Mouse (Mus musculus): ENCODE measurements at regions not wholly inside any gene's neighbourhood (a gene's known extent, or its start where the extent isn't known, plus 50 kb on each side); places are given as distances from the start of the nearest gene placed in this dataset.

DNA sequence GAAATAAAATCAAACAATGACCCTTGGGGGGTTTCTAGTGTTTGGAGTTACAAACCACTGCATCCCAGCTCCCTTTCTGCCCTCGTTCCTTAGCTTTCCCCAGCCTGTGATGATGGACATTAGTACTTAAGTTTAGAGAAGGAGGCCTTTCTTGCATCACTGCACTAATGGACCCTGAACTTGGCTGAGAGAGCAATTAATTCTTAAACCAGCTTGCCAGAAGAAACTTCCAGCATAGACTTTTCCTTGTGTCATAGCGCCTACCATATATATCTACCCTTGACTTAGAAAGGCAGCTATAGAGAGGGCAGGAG lies 303.9 kb upstream of the Sel1l start:
- no peak for DNase-seq (ENCODE audit: low read depth, low spot score)

GRCm38 (mm10) chr12:92152043-92152921 lies 303.3 kb upstream of the Sel1l start:
- no peak for DNase-seq (ENCODE audit: low read depth, low spot score)

- DNase-seq (ENCODE audit: low read depth, low spot score), result no peak
Measured at GRCm38 (mm10) chr12:92137539-92137938, 288.6 kb upstream of the Sel1l start.

DNA sequence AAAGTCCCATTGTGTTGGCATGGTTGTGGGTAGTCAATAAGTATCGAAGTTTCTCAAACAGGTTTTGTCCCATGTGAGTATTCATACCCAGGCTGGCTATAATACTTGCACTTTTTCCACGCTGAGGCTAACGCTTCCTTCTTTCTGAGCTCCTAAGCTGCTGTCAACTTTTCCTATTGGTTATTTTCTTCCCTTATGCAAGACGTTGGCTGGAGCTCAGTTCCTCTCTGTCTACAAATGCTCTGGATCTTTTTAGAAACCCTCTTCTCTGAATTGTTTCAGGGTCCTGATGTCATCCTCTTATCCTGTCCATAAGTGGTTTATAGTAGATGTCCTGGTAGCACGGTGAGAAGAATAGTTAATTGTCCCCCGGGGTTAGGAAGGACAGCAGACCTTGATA lies 278.7 kb upstream of the Sel1l start:
- no peak for DNase-seq (ENCODE audit: low read depth, low spot score)

- DNase-seq (ENCODE audit: low read depth, low spot score), result no peak
Measured at GRCm38 (mm10) chr12:92120164-92120815, 271.3 kb upstream of the Sel1l start.

DNA sequence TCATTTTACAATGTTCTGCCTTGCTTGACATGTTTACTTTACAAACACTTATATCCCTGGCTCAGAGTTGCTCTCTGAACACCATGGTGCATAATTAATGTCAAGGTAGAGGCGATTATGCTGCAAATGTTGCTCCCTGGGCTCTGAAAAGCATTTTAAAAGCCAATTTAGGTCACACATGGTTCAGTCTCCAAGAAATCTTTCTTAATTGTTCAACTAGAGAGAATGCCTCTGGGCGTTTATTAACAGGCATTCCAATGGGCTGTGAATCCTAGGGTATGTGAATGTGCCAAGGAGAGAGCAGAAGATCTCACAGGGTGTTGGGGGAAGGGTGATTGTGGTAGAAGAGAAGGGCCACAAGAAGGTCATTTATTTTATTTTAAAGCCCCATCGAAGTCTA lies 260.7 kb upstream of the Sel1l start:
- DNase-seq (ENCODE audit: low read depth, low spot score), result no peak

DNA sequence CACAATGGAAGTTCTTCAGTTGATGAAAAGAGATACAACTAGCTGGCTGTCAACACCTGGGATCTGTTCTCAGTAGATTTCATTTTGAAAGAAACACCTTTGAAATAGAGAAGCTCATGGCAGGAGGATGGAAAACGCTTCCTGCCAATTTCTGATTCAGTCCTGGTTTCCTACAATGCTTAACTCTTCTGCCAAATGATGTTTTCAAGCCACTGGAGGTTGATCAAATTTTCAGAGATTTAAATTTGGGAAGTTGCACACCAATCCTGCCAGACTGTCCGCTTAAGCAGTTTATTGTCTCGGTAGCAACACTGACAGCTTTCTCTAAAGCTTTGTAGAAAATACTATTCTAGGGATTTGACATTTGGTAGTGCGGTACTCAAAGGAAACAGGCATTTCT lies 251.1 kb upstream of the Sel1l start:
- no peak for DNase-seq (ENCODE audit: low read depth, low spot score)

- DNase-seq (ENCODE audit: low read depth, low spot score), result no peak
Measured at GRCm38 (mm10) chr12:92092794-92093365, 243.9 kb upstream of the Sel1l start.

DNA sequence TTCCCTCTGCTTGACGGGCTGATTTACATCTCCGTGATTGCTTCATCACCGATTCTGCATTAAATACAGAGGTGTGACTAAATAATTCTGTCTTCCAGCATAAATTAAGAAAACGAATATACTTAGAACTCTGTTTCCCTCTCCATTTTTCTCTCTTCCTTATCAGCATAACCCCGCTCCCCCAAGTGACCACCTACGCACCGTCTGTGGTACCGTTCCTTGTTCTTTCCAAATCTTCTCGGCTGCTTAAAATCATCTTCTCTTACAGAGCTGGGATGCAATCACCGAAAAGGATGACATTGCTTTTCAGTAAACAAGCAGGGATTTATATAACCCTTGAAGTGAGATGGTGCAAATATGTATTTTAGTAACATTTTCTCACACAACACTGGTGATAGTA lies 224.3 kb upstream of the Sel1l start:
- DNase-seq (ENCODE audit: low read depth, low spot score), result no peak

DNA sequence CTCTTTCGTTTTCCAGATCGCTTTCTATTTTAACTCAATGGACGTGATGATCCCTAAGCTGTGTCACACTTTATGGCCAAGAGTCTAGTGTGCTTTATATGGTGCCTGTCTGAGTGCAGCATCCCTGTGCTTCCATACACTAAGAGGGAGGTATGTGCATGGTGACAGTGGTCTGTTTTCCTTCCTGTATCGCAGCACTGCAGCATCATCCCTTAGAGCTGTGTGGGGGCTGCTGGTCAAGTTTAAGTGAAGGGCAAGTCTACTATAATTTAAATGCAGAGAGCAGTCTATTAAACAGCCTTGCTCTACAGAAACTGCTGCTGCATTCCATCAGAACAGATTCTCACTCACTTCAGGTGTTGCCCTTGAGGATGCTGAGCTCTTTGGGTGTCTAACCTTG lies 213.8 kb upstream of the Sel1l start:
- DNase-seq (ENCODE audit: low read depth, low spot score), result no peak

- DNase-seq (ENCODE audit: low read depth, low spot score), result no peak
Measured at GRCm38 (mm10) chr12:92040481-92040880, 191.5 kb upstream of the Sel1l start.

- no peak for DNase-seq (ENCODE audit: low read depth, low spot score)
Measured at GRCm38 (mm10) chr12:92029192-92029591, 180.2 kb upstream of the Sel1l start.

GRCm38 (mm10) chr12:92028354-92028753 lies 179.4 kb upstream of the Sel1l start:
- DNase-seq (ENCODE audit: low read depth, low spot score), result no peak

DNA sequence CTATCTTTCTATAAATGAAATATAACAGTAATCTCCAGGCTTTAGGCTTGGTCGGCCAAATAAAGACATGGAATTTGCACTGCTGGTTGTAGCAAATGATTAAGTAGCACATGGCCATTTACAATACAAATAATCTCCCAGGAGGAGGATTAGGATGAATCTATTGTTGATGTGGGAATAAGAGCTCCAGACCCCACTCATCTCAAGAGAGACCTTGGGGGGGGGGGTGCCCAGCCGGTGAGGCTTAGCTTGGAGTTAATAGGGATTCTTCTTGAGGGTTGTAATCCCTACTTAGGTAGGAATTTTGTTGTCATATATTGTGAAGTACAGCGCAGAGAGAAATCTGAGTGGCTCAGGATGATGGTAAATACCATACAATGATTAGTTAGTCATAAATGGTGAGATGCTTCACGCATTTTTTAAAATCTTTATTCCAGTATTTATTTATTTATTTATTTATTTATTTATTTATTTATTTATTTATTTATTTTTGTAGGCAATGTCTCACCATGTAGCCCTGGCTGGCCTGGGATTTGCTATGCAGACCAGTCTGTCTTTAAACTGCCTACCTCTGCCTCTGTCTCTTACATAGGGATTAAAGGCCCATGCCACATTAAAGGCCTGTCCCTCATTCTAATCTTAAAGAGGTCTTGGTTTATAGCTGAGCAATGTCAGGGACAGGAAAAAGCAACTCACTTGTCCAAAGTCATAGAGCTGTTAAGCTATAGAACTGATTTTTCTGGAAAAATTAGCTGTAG lies 175.7 kb upstream of the Sel1l start:
- DNase-seq (ENCODE audit: low read depth, low spot score), result no peak

DNA sequence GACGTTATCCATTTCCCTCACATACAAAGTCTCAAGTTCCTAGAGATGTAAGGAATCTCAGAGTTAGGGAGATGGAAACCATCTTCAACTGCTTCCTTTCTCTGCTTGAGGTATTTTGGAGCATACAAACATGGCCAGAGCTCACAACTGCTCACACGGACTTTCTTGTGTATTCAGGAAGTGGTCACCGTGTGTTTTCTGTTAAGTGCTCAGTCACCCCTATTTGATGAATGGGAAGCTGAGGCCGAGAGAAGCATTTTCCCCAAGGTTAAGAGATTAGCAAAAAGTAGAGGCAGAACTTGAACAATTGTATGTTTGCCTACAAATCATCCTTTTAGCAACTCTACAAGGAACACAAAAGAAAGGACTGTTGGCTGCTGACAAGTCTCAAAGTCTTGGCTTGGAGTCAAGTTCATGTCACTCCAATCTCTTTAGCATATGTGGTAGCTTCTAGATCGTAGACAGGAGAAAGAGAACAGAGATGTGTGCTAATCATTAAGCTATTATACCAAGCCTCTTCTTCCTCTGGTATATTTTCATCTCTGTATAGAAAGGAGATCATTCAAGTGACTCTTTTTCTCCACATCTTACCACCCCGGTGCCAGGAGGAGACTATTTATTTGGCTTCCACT lies 170.8 kb upstream of the Sel1l start:
- no peak for DNase-seq (ENCODE audit: low read depth, low spot score)

- no peak for DNase-seq (ENCODE audit: low read depth, low spot score)
Measured at GRCm38 (mm10) chr12:92015373-92015772, 166.4 kb upstream of the Sel1l start.

DNA sequence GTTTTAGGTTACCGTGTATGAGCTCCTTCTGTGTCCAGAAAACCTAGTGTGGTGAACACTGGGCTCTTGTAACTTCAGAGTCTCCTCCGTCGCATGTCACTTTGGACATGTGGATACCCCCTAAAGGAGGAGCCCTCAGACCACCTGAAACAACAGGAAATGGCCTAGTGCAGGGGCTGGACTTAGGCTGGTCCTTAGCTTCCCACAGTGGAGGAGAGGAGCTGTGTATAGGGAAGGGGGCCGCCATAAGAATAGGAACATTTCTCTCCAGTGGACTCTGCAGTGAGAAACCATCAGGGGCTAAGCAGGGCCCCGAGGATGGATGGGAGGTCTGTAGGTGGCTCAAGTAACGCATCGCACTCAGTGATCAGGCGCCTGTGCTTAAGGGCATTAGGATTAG lies 165.0 kb upstream of the Sel1l start:
- DNase-seq (ENCODE audit: low read depth, low spot score), result no peak

DNA sequence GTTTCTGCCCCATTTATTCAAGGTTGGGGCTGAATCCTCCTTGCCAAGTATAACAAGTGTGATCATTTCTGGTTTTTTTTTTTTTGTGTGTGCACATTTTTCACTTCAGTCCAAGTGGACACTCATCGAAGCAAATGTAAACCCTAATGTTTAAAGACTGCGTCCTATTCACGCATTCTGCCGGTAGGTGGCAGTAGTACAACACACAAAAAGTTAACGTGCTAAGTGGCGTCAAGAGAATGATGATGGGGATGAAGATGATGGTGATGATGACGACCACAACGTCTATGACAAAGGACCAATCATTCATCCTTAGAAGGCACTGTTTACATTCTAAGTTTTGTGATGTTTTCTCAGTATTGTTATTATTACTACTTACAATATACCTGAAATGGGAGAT lies 164.3 kb upstream of the Sel1l start:
- DNase-seq (ENCODE audit: low read depth, low spot score), result peak; percentile 45

- DNase-seq (ENCODE audit: low read depth, low spot score), result no peak
Measured at GRCm38 (mm10) chr12:92004391-92005094, 155.6 kb upstream of the Sel1l start.

- no peak for DNase-seq (ENCODE audit: low read depth, low spot score)
Measured at GRCm38 (mm10) chr12:91999031-91999430, 150.1 kb upstream of the Sel1l start.

DNA sequence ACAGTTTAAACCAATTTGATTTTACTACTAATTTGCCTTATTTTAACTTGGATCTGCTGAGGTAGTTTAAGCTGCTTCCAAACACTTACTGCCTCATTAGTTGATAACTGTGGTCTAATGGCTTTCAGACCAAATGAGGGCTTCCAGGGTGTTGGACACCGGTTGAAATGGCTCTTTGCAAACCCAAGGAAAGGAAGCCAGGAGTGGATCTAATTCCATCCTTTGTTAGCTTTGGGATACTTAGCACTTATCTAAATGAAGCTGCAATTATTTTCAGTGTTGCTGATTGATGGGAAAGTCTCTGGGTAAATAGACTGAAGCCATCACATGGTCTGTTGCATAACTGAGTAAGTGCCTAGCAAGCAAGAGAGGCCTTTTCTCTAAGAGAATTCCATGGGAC lies 148.4 kb upstream of the Sel1l start:
- DNase-seq (ENCODE audit: low read depth, low spot score), result no peak
